Mouse (Mus musculus) heart, adult 2 months (tissue): ENCODE data around the gene Fgf22. TPM values are rescaled to one million over a fixed set of nuclear protein-coding genes. Genes with fewer than 3 reads are reported as not detected.

Source experiments
- DNase-seq, 2 experiments: peaks; one replicate each; pipeline ENCODE4 v3.0.0; 2021
- H3K27ac ChIP-seq: fragments of 200-600 bp; 2 replicates; pipeline ENCODE4 v1.8.1; 2022
- H3K27me3 ChIP-seq: fragments of 200-500 bp; 2 replicates; pipeline ENCODE4 v1.6.1; 2012; ENCODE audit warnings: mild to moderate bottlenecking, low read length, inconsistent platforms, mixed read lengths; ENCODE audit not compliant: control insufficient read depth, insufficient read depth
- H3K36me3 ChIP-seq: fragments of 200-500 bp; 2 replicates; pipeline ENCODE4 v1.6.1; 2012; ENCODE audit warnings: low read length, inconsistent platforms; ENCODE audit not compliant: control insufficient read depth, insufficient read depth
- H3K4me1 ChIP-seq: fragments of 200-500 bp; 2 replicates; pipeline ENCODE4 v1.6.1; 2011; ENCODE audit warnings: low read length; ENCODE audit not compliant: control insufficient read depth, insufficient read depth
- H3K4me3 ChIP-seq: fragments of 200-600 bp; 2 replicates; pipeline ENCODE4 v1.8.1; 2022
- H3K79me2 ChIP-seq: fragments of 200-500 bp; replicated peaks from 2 replicates; pipeline ENCODE4 v1.6.1; 2012; ENCODE audit warnings: mild to moderate bottlenecking, inconsistent platforms, low read length, moderate library complexity, mixed read lengths; ENCODE audit not compliant: control insufficient read depth, insufficient read depth
- H3K9ac ChIP-seq: fragments of 200-500 bp; 2 replicates; pipeline ENCODE4 v1.6.1; 2012; ENCODE audit warnings: low read depth, mild to moderate bottlenecking, control low read depth, inconsistent platforms, low read length, mixed read lengths
- CTCF ChIP-seq: fragments of 200-600 bp; IDR thresholded peaks from 2 replicates; pipeline ENCODE4 v1.8.1; 2022; ENCODE audit warnings: antibody characterized with exemption, mild to moderate bottlenecking, moderate library complexity
- EP300 ChIP-seq: fragments of 200-500 bp; IDR thresholded peaks from 2 replicates; pipeline ENCODE4 v1.6.1; 2011; ENCODE audit warnings: low read depth, low read length, control low read depth; ENCODE audit not compliant: insufficient read depth
- POLR2A ChIP-seq: fragments of 200-500 bp; IDR thresholded peaks from 2 replicates; pipeline ENCODE4 v1.6.1; 2011; ENCODE audit warnings: mild to moderate bottlenecking, low read depth, low read length, control low read depth; ENCODE audit not compliant: insufficient read depth
- WGBS: fragments of 180-500 bp; shearing (Covaris S2); methylation state at CpG from one replicate; pipeline ENCODE4 v1.1.7; 2018; 5-methylcytosine and 5-hydroxymethylcytosine counted together
- intact Hi-C: fragments of 180-260 bp; cut with DNase I; formaldehyde crosslinking; loops from one replicate; pipeline ENCODE4 v1.15.1; 2025
- polyA plus RNA-seq: library from polyadenylated mRNA; depleted of rRNA; stranded (reverse); fragments of >200 nt; gene quantifications from 2 replicates; pipeline ENCODE4 v1.2.3, GENCODE M21; 2012; rRNA removed
- total RNA-seq, 2 experiments: library from RNA; stranded (reverse); gene quantifications; 2 replicates each; pipeline ENCODE4 v1.2.3; 2021

Gene Fgf22
- total and polyA plus RNA-seq, 3 experiments: not detected

DNA sequence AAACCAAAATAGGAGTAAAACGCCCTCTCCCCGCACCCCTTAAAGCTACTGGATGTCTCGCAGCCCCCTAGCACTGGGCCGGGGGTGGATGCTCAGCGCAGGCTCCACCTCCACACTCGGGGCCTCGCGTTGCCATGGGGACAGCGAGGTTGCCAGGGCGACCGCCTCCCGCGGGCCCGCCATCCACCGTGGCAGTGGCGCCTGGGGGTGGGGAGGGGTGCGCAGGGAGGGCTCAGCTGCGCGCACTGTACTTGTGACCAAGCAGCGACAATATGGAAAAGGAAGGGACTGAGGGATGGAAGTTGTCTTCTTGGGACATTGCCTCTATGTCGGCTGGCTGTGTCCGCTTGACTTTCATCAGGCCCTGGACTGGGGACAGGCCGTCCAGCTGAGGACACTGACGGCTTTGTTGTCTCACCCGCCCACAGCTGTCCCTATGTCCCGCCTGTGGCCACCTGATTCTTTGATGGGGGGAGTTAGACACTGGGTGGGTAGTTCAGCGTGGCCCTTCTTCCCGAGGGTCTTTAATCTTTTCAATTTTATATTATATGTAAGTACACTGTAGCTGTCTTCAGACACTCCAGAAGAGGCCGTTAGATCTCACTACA is 48.9 kb downstream of the Fgf22 start:
- no peak overlapping the region for H3K4me3 ChIP-seq
- H3K27me3 ChIP-seq: no peaks in the 10 kb centered on the region
- TF ChIP-seq CTCF: no peak
- 0 out of 2 replicates have a peak, but pooled peaks have one; percentile 5 for TF ChIP-seq POLR2A
- no peak for TF ChIP-seq EP300
- intact Hi-C loops: no loop called here
- peaks cover 17% of the 10 kb centered on the region for H3K4me1 ChIP-seq
- H3K27ac ChIP-seq: peak overlapping the region; percentile 46
- H3K36me3 ChIP-seq: peaks cover 3% of the 10 kb centered on the region; the same call in 1 of the 2 replicates
- peak; percentile 59 to 68 for DNase-seq
- 51% methylated on average over 29 of the region's 29 CpGs for WGBS
- no peaks in the 10 kb centered on the region for H3K79me2 ChIP-seq
- no peak overlapping the region for H3K9ac ChIP-seq

DNA sequence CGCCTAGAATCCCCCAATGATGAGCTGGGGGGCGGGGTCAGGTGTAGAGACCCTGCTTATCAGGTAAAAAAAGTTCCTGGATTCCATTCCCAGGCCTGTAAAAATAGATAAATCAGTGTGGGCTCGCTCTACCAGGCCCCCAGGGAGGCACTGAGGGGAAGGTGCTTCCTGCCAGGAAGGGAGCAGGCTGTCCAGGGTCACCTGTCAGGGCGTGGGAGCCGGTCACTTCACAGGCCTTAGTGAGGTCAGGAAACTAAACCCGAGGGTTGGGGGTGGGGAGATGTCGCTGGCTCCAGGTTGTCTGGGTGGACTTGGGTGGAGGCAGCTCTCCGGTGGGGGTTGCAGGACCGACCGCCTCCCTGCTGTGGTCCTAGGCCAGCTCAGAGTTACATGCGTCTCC is 50.8 kb downstream of the Fgf22 start:
- WGBS: 31% methylated on average over 11 of the region's 11 CpGs
- intact Hi-C loops: loop anchor here (1.0 kb wide), 1 partner anchor 8 kb away; no protein-coding TSS in a partner anchor
- peak; percentile 78 to 85 for DNase-seq
- TF ChIP-seq EP300 (peak; percentile 99), POLR2A (peak; percentile 69), CTCF (no peak)
- Histone ChIP-seq H3K36me3 (peaks cover 3% of the 10 kb centered on the region; the same call in 1 of the 2 replicates), H3K4me1 (peaks cover 17% of the 10 kb centered on the region), H3K27me3 (no peaks in the 10 kb centered on the region), H3K9ac (peak overlapping the region; percentile 69), H3K4me3 (peak overlapping the region; percentile 47), H3K27ac (peak overlapping the region; percentile 89), H3K79me2 (no peaks in the 10 kb centered on the region)

DNA sequence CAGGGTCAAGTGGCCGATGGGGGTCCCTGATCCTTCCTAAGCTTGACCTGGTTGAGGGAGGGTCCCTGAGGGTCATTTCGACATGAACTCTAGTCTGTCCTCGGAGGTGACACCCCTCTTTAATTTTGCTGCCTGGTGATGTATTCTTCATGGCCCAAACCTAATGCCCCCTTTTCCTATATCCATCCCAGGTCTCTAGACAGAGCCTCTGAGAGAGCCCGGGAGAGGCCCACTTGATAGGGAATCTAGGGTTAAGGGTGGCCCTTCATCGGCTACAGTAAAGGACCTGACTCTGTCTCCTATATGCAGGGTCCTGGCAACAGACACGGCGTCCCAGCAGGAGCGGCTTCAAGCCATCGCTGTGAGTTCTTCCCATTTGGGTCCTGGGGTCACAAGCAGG is 51.5 kb downstream of the Fgf22 start:
- H3K9ac ChIP-seq: peak overlapping the region; percentile 69
- peaks cover 3% of the 10 kb centered on the region; the same call in 1 of the 2 replicates for H3K36me3 ChIP-seq
- H3K27me3 ChIP-seq: no peaks in the 10 kb centered on the region
- peak overlapping the region; percentile 89 for H3K27ac ChIP-seq
- H3K4me1 ChIP-seq: peaks cover 17% of the 10 kb centered on the region
- DNase-seq: no peak
- peak overlapping the region; percentile 47 for H3K4me3 ChIP-seq
- TF ChIP-seq EP300: no peak
- TF ChIP-seq CTCF: no peak
- no peak for TF ChIP-seq POLR2A
- 60% methylated on average over 9 of the region's 9 CpGs for WGBS
- no peaks in the 10 kb centered on the region for H3K79me2 ChIP-seq
- intact Hi-C loops: no loop called here

DNA sequence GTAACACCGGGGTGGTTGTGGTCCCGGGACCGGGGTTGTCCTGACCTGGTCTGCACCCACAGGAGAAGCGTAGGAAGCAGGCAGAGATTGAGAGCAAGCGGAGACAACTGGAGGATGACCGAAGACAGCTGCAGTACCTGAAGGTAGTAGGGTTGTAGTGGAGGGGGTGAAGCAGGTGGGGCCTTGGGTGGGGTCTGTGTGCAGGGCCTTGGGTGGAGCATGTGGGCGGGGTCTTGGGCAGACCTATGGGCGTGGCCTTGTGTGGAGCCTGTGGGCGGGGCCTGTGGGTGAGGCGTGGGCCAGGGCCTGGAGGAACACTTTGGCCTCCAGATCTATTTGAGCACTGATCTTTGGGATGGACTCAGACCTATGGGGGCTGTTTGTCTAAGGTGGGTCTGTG is 52.1 kb downstream of the Fgf22 start:
- intact Hi-C loops: loop anchor here (1.0 kb wide), 1 partner anchor 13 kb away; no protein-coding TSS in a partner anchor
- peak; percentile 82 for TF ChIP-seq POLR2A
- TF ChIP-seq EP300: no peak
- peak overlapping the region; percentile 47 for H3K4me3 ChIP-seq

DNA sequence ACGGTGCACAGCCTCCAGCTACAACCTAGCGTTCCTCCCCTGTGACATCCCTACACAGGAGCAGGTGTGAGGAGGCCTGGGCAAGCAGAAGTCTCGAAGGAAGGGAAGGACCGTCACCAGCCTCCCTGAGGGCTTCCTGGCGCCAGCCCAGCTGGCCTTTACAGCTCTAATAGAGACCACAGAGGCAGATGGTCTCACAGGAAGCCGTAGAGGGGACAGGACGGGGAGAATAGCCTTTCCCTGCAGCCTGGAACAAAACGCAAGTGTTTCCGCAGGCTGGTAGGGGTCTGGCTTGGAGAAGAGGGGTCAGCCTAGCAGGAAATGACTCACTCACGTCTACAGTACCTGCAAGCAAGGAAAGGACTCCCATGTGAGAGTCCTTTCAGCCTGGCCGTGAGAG is 53.0 kb downstream of the Fgf22 start:
- Histone ChIP-seq H3K27me3 (no peaks in the 10 kb centered on the region), H3K27ac (peak overlapping the region; percentile 89), H3K36me3 (peaks cover 1% of the 10 kb centered on the region; the same call in 1 of the 2 replicates), H3K79me2 (no peaks in the 10 kb centered on the region), H3K4me1 (peaks cover 9% of the 10 kb centered on the region), H3K4me3 (peak overlapping the region; percentile 33; the same call in 1 of the 2 replicates), H3K9ac (peak overlapping the region; percentile 32)
- WGBS: 33% methylated on average over 11 of the region's 11 CpGs
- TF ChIP-seq EP300 (0 out of 2 replicates have a peak, but pooled peaks have one; percentile 43), CTCF (no peak)
- DNase-seq: peak; percentile 73 to 81
- intact Hi-C loops: loop anchor here (1.0 kb wide), 1 partner anchor 14 kb away; no protein-coding TSS in a partner anchor

More for the DNA sequence above, 52.1 kb downstream of the Fgf22 start:
- peaks cover 3% of the 10 kb centered on the region; the same call in 1 of the 2 replicates for H3K36me3 ChIP-seq
- H3K27me3 ChIP-seq: no peaks in the 10 kb centered on the region
- H3K79me2 ChIP-seq: no peaks in the 10 kb centered on the region
- WGBS: 50% methylated on average over 10 of the region's 10 CpGs
- peak; percentile 77 to 80 for DNase-seq
- peak overlapping the region; percentile 69 for H3K9ac ChIP-seq
- peak overlapping the region; percentile 89 for H3K27ac ChIP-seq
- H3K4me1 ChIP-seq: peaks cover 14% of the 10 kb centered on the region

Other genes with a start within 250 kb of the Fgf22 start
Only the 30 nearest of the 33 such genes appear.
- gene Plpp2, start 221.3 kb upstream of the Fgf22 start, total RNA-seq: 1 to 10 TPM; 2.3 to 3.5 TPM
- gene Plpp2, start 221.3 kb upstream of the Fgf22 start, polyA plus RNA-seq: 2.4 and 3.8 TPM in 2 replicates
- 10 to 100 TPM; 12.7 to 12.9 TPM for gene Mier2, start 199.9 kb upstream of the Fgf22 start, total RNA-seq
- 27.4 and 31.8 TPM in 2 replicates for gene Mier2, start 199.9 kb upstream of the Fgf22 start, polyA plus RNA-seq
- gene Theg, start 167.7 kb upstream of the Fgf22 start, total RNA-seq: not detected
- 0.10 TPM in 1 of 2 replicates, not detected in the other for gene Theg, start 167.7 kb upstream of the Fgf22 start, polyA plus RNA-seq
- gene C2cd4c, start 141.1 kb upstream of the Fgf22 start, total RNA-seq: under 1 TPM in 1 of 2 experiments, not detected in 1; 0.10 TPM
- gene C2cd4c, start 141.1 kb upstream of the Fgf22 start, polyA plus RNA-seq: 0.02 and 0.09 TPM in 2 replicates
- gene Shc2, start 117.2 kb upstream of the Fgf22 start, total RNA-seq: 1 to 10 TPM; 1.9 to 2.1 TPM
- 2.9 and 3.7 TPM in 2 replicates for gene Shc2, start 117.2 kb upstream of the Fgf22 start, polyA plus RNA-seq
- not detected for gene Odf3l2, start 109.3 kb upstream of the Fgf22 start, total RNA-seq
- not detected in 2 replicates for gene Odf3l2, start 109.3 kb upstream of the Fgf22 start, polyA plus RNA-seq
- not detected for gene Madcam1, start 90.5 kb upstream of the Fgf22 start, total RNA-seq
- gene Madcam1, start 90.5 kb upstream of the Fgf22 start, polyA plus RNA-seq: not detected in 2 replicates
- gene Tpgs1, start 85.7 kb upstream of the Fgf22 start, total RNA-seq: 10 to 100 TPM; 16.5 to 18.8 TPM
- gene Tpgs1, start 85.7 kb upstream of the Fgf22 start, polyA plus RNA-seq: 18.0 and 28.1 TPM in 2 replicates
- 100 to 1,000 TPM; 196 to 216 TPM for gene Cdc34, start 72.9 kb upstream of the Fgf22 start, total RNA-seq
- gene Cdc34, start 72.9 kb upstream of the Fgf22 start, polyA plus RNA-seq: 352 and 397 TPM in 2 replicates
- gene Gzmm, start 66.1 kb upstream of the Fgf22 start, total RNA-seq: 1 to 10 TPM; 6.4 to 6.5 TPM
- gene Gzmm, start 66.1 kb upstream of the Fgf22 start, polyA plus RNA-seq: 7.4 and 9.2 TPM in 2 replicates
- 1,000 to 10,000 TPM; 1,364 to 1,491 TPM for gene Bsg, start 50.6 kb upstream of the Fgf22 start, total RNA-seq
- 1,570 and 1,684 TPM in 2 replicates for gene Bsg, start 50.6 kb upstream of the Fgf22 start, polyA plus RNA-seq
- 10 to 100 TPM; 17.0 to 17.5 TPM for gene Hcn2, start 38.4 kb upstream of the Fgf22 start, total RNA-seq
- gene Hcn2, start 38.4 kb upstream of the Fgf22 start, polyA plus RNA-seq: 23.8 and 33.5 TPM in 2 replicates
- gene Polrmt, start 8.5 kb upstream of the Fgf22 start, total RNA-seq: 10 to 100 TPM; 42.2 to 44.7 TPM
- gene Polrmt, start 8.5 kb upstream of the Fgf22 start, polyA plus RNA-seq: 47.0 and 52.3 TPM in 2 replicates
- 10 to 100 TPM; 22.9 to 23.6 TPM for gene Rnf126, start 11.9 kb downstream of the Fgf22 start, total RNA-seq
- 41.4 and 48.0 TPM in 2 replicates for gene Rnf126, start 11.9 kb downstream of the Fgf22 start, polyA plus RNA-seq
- gene Fstl3, start 22.2 kb downstream of the Fgf22 start, total RNA-seq: 1 to 10 TPM; 3.8 to 4.7 TPM
- 9.7 and 11.9 TPM in 2 replicates for gene Fstl3, start 22.2 kb downstream of the Fgf22 start, polyA plus RNA-seq
- gene Prss57, start 35.9 kb downstream of the Fgf22 start, total RNA-seq: not detected
- 0.08 and 0.20 TPM in 2 replicates for gene Prss57, start 35.9 kb downstream of the Fgf22 start, polyA plus RNA-seq
- 10 to 100 TPM; 51.4 to 55.6 TPM for gene Palm, start 38.5 kb downstream of the Fgf22 start, total RNA-seq
- 31.4 and 36.6 TPM in 2 replicates for gene Palm, start 38.5 kb downstream of the Fgf22 start, polyA plus RNA-seq
- gene Misp, start 65.9 kb downstream of the Fgf22 start, total RNA-seq: under 1 TPM; 0.50 to 0.52 TPM
- gene Misp, start 65.9 kb downstream of the Fgf22 start, polyA plus RNA-seq: 0.26 and 0.82 TPM in 2 replicates
- 10 to 100 TPM; 43.9 to 51.8 TPM for gene Ptbp1, start 99.4 kb downstream of the Fgf22 start, total RNA-seq
- 47.5 and 52.6 TPM in 2 replicates for gene Ptbp1, start 99.4 kb downstream of the Fgf22 start, polyA plus RNA-seq
- gene Prtn3, start 119.4 kb downstream of the Fgf22 start, total RNA-seq: 1 to 10 TPM in 1 of 2 experiments, under 1 TPM in 1; 0.55 to 1.2 TPM
- 0.84 TPM in 1 of 2 replicates, not detected in the other for gene Prtn3, start 119.4 kb downstream of the Fgf22 start, polyA plus RNA-seq
- gene Plppr3, start 119.6 kb downstream of the Fgf22 start, total RNA-seq: under 1 TPM; 0.20 to 0.31 TPM
- gene Plppr3, start 119.6 kb downstream of the Fgf22 start, polyA plus RNA-seq: 0.50 and 0.80 TPM in 2 replicates
- gene Elane, start 131.2 kb downstream of the Fgf22 start, total RNA-seq: not detected
- gene Elane, start 131.2 kb downstream of the Fgf22 start, polyA plus RNA-seq: 0.23 TPM in 1 of 2 replicates, not detected in the other
- gene Cfd, start 135.8 kb downstream of the Fgf22 start, total RNA-seq: 10 to 100 TPM; 22.9 to 98.7 TPM
- gene Cfd, start 135.8 kb downstream of the Fgf22 start, polyA plus RNA-seq: 85.9 and 490 TPM in 2 replicates
- gene Med16, start 153.8 kb downstream of the Fgf22 start, total RNA-seq: 10 to 100 TPM; 40.8 to 54.1 TPM
- gene Med16, start 153.8 kb downstream of the Fgf22 start, polyA plus RNA-seq: 54.9 and 62.4 TPM in 2 replicates
- gene Gm26602, start 155.8 kb downstream of the Fgf22 start, total RNA-seq: not detected
- not detected in 2 replicates for gene Gm26602, start 155.8 kb downstream of the Fgf22 start, polyA plus RNA-seq
- under 1 TPM; 0.10 to 0.25 TPM for gene Kiss1r, start 161.9 kb downstream of the Fgf22 start, total RNA-seq
- 0.79 and 1.5 TPM in 2 replicates for gene Kiss1r, start 161.9 kb downstream of the Fgf22 start, polyA plus RNA-seq
- 10 to 100 TPM; 82.4 to 85.6 TPM for gene R3hdm4, start 166.1 kb downstream of the Fgf22 start, total RNA-seq
- 119 and 123 TPM in 2 replicates for gene R3hdm4, start 166.1 kb downstream of the Fgf22 start, polyA plus RNA-seq
- gene Arid3a, start 172.0 kb downstream of the Fgf22 start, total RNA-seq: 1 to 10 TPM; 1.3 to 1.5 TPM
- gene Arid3a, start 172.0 kb downstream of the Fgf22 start, polyA plus RNA-seq: 0.88 and 1.7 TPM in 2 replicates
- 10 to 100 TPM; 27.8 to 29.4 TPM for gene Wdr18, start 205.1 kb downstream of the Fgf22 start, total RNA-seq
- gene Wdr18, start 205.1 kb downstream of the Fgf22 start, polyA plus RNA-seq: 31.7 and 32.2 TPM in 2 replicates
- gene Grin3b, start 215.6 kb downstream of the Fgf22 start, total RNA-seq: under 1 TPM; 0.20 to 0.31 TPM
- gene Grin3b, start 215.6 kb downstream of the Fgf22 start, polyA plus RNA-seq: 0.20 and 0.29 TPM in 2 replicates